Mouse (Mus musculus): ENCODE measurements around the gene Sema6d. TPM values are rescaled to one million over a fixed set of nuclear protein-coding genes. Genes with fewer than 3 reads are reported as not detected.

Sema6d gene
- polyA plus RNA-seq, 1 experiment: 4.5 TPM

- TF ChIP-seq CTCF (IDR thresholded peaks at IDR 0.05; ENCODE audit: borderline replicate concordance, insufficient read depth, low read length) (no peak), POLR2A (IDR thresholded peaks at IDR 0.05; ENCODE audit: low read depth, low read length) (no peak)
- H3K27ac ChIP-seq (ENCODE audit: insufficient read depth, low read length): no peak overlapping the region
Observed at GRCm38 (mm10) chr2:124706896-124707295, 617.1 kb downstream of the Sema6d start.

More at GRCm38 (mm10) chr2:124706896-124707295, 617.1 kb downstream of the Sema6d start:
- Histone ChIP-seq H3K4me1 (ENCODE audit: control insufficient read depth, insufficient read depth, low read length) (no peaks in the 10 kb centered on the region), H3K4me3 (ENCODE audit: insufficient read depth, low read length) (no peak overlapping the region)
